Mouse (Mus musculus) small intestine, adult 2 months (tissue): ENCODE data around the gene Cachd1. TPM values are rescaled to one million over a fixed set of nuclear protein-coding genes. Genes with fewer than 3 reads are reported as not detected.

Experiments used
- H3K27ac ChIP-seq: fragments of 200-500 bp; 2 replicates; pipeline ENCODE4 v1.5.1; 2012; ENCODE audit warnings: low read depth, low read length, control low read depth, inconsistent platforms; ENCODE audit not compliant: insufficient read depth
- H3K27me3 ChIP-seq: fragments of 200-500 bp; 2 replicates; pipeline ENCODE4 v1.6.1; 2012; ENCODE audit warnings: mild to moderate bottlenecking, moderate library complexity, low read length, inconsistent platforms; ENCODE audit not compliant: control insufficient read depth, insufficient read depth
- H3K36me3 ChIP-seq: fragments of 200-500 bp; 2 replicates; pipeline ENCODE4 v1.6.1; 2012; ENCODE audit warnings: mild to moderate bottlenecking, low read length, control low read depth, inconsistent platforms; ENCODE audit not compliant: control insufficient read depth, insufficient read depth
- H3K4me1 ChIP-seq: fragments of 200-500 bp; 2 replicates; pipeline ENCODE4 v1.6.1; 2012; ENCODE audit warnings: low read length, inconsistent platforms, mixed read lengths; ENCODE audit not compliant: control insufficient read depth, insufficient read depth, insufficient read length
- H3K4me3 ChIP-seq: fragments of 200-500 bp; 2 replicates; pipeline ENCODE4 v1.5.1; 2012; ENCODE audit warnings: low read depth, mild to moderate bottlenecking, control low read depth, inconsistent platforms, low read length, moderate library complexity
- CTCF ChIP-seq: fragments of 200-500 bp; IDR thresholded peaks from 2 replicates; pipeline ENCODE4 v1.5.1; 2012; ENCODE audit warnings: low read depth, mild to moderate bottlenecking, control low read depth, inconsistent platforms, low read length, moderate library complexity, mixed read lengths; ENCODE audit not compliant: insufficient replicate concordance, insufficient read length; ENCODE audit errors: extremely low read depth
- POLR2A ChIP-seq: fragments of 200-500 bp; IDR thresholded peaks from 2 replicates; pipeline ENCODE4 v1.6.1; 2012; ENCODE audit warnings: low read depth, mild to moderate bottlenecking, control low read depth, inconsistent platforms, low read length, moderate library complexity
- WGBS: fragments of 180-500 bp; shearing (Covaris S2); methylation state at CpG from one replicate; pipeline ENCODE4 v1.1.7; 2018; 5-methylcytosine and 5-hydroxymethylcytosine counted together
- polyA plus RNA-seq: library from polyadenylated mRNA; depleted of rRNA; stranded (reverse); fragments of >200 nt; gene quantifications from 2 replicates; pipeline ENCODE4 v1.2.3, GENCODE M21; 2012

Gene Cachd1
- polyA plus RNA-seq, 1 experiment, result 51.7 TPM

DNA sequence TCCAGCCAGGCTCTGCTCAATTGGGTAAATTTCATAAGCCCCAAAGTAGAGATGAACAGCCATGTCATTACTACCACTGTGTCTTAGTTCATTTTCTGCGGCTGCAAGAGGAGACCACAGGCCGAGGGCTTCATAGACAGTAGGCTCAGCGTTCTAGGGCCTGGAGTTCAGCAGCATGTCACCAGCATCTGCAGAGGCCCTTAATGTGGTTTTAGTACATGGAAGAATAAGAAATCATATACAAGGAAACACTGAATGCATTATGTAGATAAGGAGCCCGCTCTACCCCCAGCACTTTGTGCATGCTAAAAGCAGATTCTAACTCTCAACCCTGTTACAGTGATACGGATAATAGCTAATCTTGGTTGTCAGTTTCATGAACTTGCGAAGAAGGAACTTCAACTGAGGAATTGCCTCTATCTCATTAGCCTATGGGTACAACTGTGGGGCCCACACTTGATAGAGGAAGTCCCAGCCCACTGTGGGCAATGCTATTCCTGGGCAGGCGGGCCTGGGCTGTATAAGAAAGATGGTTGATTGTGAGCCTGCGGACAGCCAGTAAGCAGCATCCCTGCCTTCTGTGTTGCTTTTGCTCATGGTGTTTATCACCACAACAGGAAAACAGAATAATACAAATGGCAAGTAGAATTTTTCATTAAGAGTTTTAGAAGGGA lies 110.4 kb downstream of the Cachd1 start:
- H3K27me3 ChIP-seq, result no peaks in the 10 kb centered on the region
- peaks cover 5% of the 10 kb centered on the region; the same call in 1 of the 2 replicates for H3K4me1 ChIP-seq
- no peak overlapping the region for H3K27ac ChIP-seq
- no peak for TF ChIP-seq POLR2A
- TF ChIP-seq CTCF, result no peak
- no peak overlapping the region for H3K4me3 ChIP-seq
- H3K36me3 ChIP-seq, result no peaks in the 10 kb centered on the region
- 78% methylated on average over 8 of the region's 8 CpGs for WGBS

DNA sequence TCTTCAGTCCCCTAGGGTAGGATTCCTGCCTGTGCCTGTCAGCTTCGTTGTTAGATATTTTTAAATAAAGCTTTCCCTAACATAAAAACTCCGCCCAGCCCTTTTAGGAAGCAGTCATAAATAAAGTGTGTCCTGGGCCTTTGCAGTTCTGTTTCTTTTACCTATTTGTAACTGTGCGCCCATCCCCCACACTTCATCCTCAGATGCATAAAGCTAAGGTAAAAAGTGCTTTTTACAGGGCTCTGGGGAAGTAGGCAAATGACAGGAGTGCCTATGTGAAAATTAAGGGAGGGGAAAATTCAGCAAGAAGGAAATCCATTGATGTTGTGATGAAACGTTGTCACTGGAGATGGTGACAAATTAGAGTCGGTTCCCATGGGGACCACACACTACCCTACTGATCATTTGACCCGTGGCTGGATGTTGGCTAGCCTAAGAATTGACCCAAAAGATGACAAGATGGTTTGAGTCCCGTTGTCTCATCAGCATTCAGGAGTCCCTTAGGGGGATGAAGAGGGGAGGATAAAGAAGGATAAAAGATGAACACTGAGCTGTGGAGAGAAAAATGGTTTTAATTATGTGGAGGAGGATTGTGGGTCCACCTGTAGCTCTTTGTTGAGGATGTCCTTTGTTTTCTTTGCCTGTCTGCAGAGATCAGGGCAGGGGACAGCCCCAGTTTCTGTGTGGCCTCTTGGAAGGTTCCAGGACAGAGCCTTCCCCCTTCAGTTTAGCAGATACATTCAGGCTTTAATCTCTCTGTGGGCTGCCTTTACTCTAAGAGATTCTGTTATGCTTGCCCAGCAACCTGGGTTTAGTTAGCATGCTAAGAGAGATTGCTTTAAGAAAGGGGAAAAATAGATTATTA lies 113.9 kb downstream of the Cachd1 start:
- H3K27me3 ChIP-seq, result no peaks in the 10 kb centered on the region
- WGBS, result 59% methylated on average over 7 of the region's 7 CpGs
- no peak overlapping the region for H3K27ac ChIP-seq
- H3K4me1 ChIP-seq, result peaks cover 8% of the 10 kb centered on the region; the same call in 1 of the 2 replicates
- TF ChIP-seq CTCF, result no peak
- no peak for TF ChIP-seq POLR2A
- no peaks in the 10 kb centered on the region for H3K36me3 ChIP-seq
- H3K4me3 ChIP-seq, result no peak overlapping the region

DNA sequence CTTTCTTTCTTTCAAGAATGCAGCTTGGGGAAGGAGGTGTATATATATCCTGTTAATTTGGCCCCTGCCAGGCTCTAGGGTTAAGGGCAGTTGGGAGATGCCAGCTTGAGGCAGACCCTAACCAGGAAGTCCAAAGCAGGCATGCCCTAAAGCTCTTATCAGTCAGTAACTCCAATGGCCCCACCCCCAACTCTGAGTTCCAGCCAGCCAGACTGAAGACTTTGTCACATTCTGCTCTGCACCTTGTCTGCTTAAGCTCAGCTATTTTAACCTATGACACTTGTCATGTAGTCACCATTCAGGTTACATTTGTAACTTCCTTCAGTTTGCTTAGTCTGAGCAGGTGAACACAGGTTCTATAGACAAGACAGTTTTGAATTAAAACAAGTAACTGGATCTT lies 117.3 kb downstream of the Cachd1 start:
- Histone ChIP-seq H3K27ac (no peak overlapping the region), H3K4me1 (peaks cover 3% of the 10 kb centered on the region; the same call in 1 of the 2 replicates)

DNA sequence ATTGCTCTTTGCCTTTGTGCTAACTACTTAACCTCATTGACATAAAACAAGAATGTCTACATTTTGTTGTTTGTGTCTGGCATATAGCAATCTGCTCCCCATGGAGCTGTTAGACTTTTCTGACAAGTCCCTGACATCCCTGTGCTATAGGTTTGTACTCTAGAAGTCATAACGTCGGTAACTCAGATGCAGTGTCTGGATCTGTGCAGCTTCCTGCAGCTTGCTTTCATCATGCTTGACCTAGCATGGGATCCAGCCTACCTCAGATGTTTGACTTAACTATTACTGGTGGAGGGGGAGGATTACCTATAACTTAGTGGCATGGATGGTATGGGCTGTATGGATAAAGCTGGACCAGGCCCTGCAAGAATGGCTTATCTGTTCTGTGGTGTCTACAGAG lies 117.7 kb downstream of the Cachd1 start:
- no peaks in the 10 kb centered on the region; the same call in 1 of the 2 replicates for H3K36me3 ChIP-seq
- WGBS, result 53% methylated on average over 2 of the region's 2 CpGs
- H3K4me1 ChIP-seq, result peaks cover 3% of the 10 kb centered on the region; the same call in 1 of the 2 replicates
- H3K27me3 ChIP-seq, result no peaks in the 10 kb centered on the region
- TF ChIP-seq CTCF, result no peak
- no peak for TF ChIP-seq POLR2A
- no peak overlapping the region for H3K4me3 ChIP-seq
- no peak overlapping the region for H3K27ac ChIP-seq

More for the DNA sequence above, 117.3 kb downstream of the Cachd1 start:
- no peak overlapping the region for H3K4me3 ChIP-seq
- no peaks in the 10 kb centered on the region; the same call in 1 of the 2 replicates for H3K36me3 ChIP-seq
- no peaks in the 10 kb centered on the region for H3K27me3 ChIP-seq
- no peak for TF ChIP-seq CTCF
- no peak for TF ChIP-seq POLR2A

DNA sequence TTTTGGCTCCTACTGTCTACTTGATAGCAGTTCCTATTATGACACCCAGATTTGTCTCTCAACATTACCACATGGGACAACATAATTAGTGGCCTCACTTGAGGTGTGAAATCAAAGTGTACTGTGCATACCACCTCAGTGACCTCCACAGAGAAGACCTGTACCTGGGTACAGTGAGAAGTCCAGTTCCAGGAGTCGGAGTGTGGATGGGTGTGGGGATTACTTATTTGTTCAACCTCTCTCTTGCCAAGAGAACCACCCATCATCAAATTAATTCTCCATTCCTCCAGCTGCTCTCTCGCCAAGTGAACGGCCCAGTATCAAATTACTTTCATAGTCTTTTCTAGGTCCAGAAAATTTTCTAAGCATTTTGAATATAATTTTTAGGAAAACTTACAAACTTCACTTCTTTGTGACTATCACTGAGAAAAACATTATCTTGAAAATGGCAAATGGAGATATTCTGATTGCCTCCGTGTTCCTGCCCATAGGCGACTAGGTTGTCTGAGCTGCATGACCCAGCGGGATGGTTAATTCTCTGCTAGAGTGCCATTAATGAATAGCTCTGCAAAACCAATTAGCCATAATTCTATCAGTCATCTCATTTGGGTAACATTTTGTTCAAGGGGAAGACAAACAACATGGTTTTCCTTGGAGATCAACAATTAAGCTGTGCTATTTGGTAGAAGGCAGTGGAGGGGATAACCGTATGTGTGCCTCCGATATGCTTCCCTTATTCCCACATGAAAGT lies 120.0 kb downstream of the Cachd1 start:
- 75% methylated on average over 8 of the region's 8 CpGs for WGBS

GRCm38 (mm10) chr4:100897943-100898342 lies 121.5 kb downstream of the Cachd1 start:
- H3K27me3 ChIP-seq, result no peaks in the 10 kb centered on the region
- WGBS, result 97% methylated on average over 3 of the region's 3 CpGs

More for the DNA sequence above, 120.0 kb downstream of the Cachd1 start:
- Histone ChIP-seq H3K27ac (no peak overlapping the region), H3K36me3 (no peaks in the 10 kb centered on the region; the same call in 1 of the 2 replicates), H3K27me3 (no peaks in the 10 kb centered on the region), H3K4me3 (no peak overlapping the region), H3K4me1 (peaks cover 3% of the 10 kb centered on the region; the same call in 1 of the 2 replicates)
- TF ChIP-seq POLR2A (no peak), CTCF (no peak)

More at GRCm38 (mm10) chr4:100897943-100898342, 121.5 kb downstream of the Cachd1 start:
- no peak overlapping the region for H3K4me3 ChIP-seq
- no peak overlapping the region for H3K27ac ChIP-seq
- no peaks in the 10 kb centered on the region; the same call in 1 of the 2 replicates for H3K36me3 ChIP-seq
- peaks cover 3% of the 10 kb centered on the region; the same call in 1 of the 2 replicates for H3K4me1 ChIP-seq
- TF ChIP-seq POLR2A (no peak), CTCF (no peak)
